8 mouse cellular contexts compared by ENCODE assay signal in genomic region chr1:155233931-155234607, GRCm38 (mm10). TPM values are rescaled to one million over a fixed set of nuclear protein-coding genes. Genes with fewer than 3 reads are reported as not detected.
A peak's percentile ranks its signal among the peaks of the same experiment; 100 is the strongest.
DNase-seq lines count a peak whose midpoint lies in the region; ATAC-seq and TF ChIP-seq lines count a peak whose summit lies in the region.

No protein-coding gene starts in this region.

- WGBS in forebrain, embryonic 16.5 days = 5% methylated on average over 14 of the region's 14 CpGs

- peaks cover 8% of the 10 kb centered on the region for H3K9me3 ChIP-seq in E14TG2a.4 (ENCODE audit: low read length)
- H3K9me3 ChIP-seq in forebrain, embryonic 16.5 days (ENCODE audit: control insufficient read depth, low read length) = no peaks in the 10 kb centered on the region

- no peak for TF ChIP-seq CTCF in E14TG2a.4 (conservative IDR thresholded peaks at IDR 0.05; ENCODE audit: low read length)
- no peak for TF ChIP-seq CTCF in brain, embryonic 14.5 days (IDR thresholded peaks at IDR 0.05; ENCODE audit: borderline replicate concordance, extremely low read depth, insufficient read depth, insufficient read length)

- H3K27ac ChIP-seq in forebrain, embryonic 16.5 days (ENCODE audit: low read length) = peak overlapping the region; percentile 94

- TF ChIP-seq POLR2A in brain, embryonic 14.5 days (IDR thresholded peaks at IDR 0.05; ENCODE audit: borderline replicate concordance, extremely low read depth, insufficient read depth, insufficient read length, poor library complexity, severe bottlenecking) = no peak

- H3K4me3 ChIP-seq in E14TG2a.4 (replicated peaks; ENCODE audit: low read length) = 0 out of 2 replicates have a peak overlapping the region, but pooled peaks have one; percentile 32
- H3K4me3 ChIP-seq in forebrain, embryonic 16.5 days (replicated peaks; ENCODE audit: low read length) = no peak overlapping the region

- H3K27me3 ChIP-seq in E14TG2a.4 (ENCODE audit: insufficient read depth, low read length) = peaks cover 61% of the 10 kb centered on the region
- no peaks in the 10 kb centered on the region for H3K27me3 ChIP-seq in forebrain, embryonic 16.5 days (replicated peaks; ENCODE audit: control insufficient read depth, insufficient read depth, low read length)

- H3K4me2 ChIP-seq in forebrain, embryonic 16.5 days (ENCODE audit: low read length) = peak overlapping the region; percentile 19; the same call in 1 of the 2 replicates

- intact Hi-C loops in heart, postnatal 14 days (cut with DNase I) = no loop called here

- no peaks in the 10 kb centered on the region for H3K36me3 ChIP-seq in E14TG2a.4 (ENCODE audit: insufficient read depth, low read length)
- H3K36me3 ChIP-seq in forebrain, embryonic 16.5 days (ENCODE audit: control insufficient read depth, insufficient read depth) = no peaks in the 10 kb centered on the region

- peak; percentile 65 for ATAC-seq in forebrain, embryonic 16.5 days

- H3K9ac ChIP-seq in forebrain, embryonic 16.5 days (replicated peaks; ENCODE audit: low read depth, low read length) = peak overlapping the region; percentile 41

- peaks cover 41% of the 10 kb centered on the region for H3K4me1 ChIP-seq in E14TG2a.4 (replicated peaks; ENCODE audit: low read depth, low read length)
- H3K4me1 ChIP-seq in forebrain, embryonic 16.5 days (replicated peaks; ENCODE audit: control insufficient read depth, insufficient read depth, low read length) = peaks cover 62% of the 10 kb centered on the region

- DNase-seq in brain, embryonic 14.5 days (ENCODE audit: low read depth) = peak; percentile 90
- peak; percentile 83 to 84 for DNase-seq in heart, postnatal 14 days
- peak; percentile 65 to 84 for DNase-seq in kidney, postnatal 25 days
- DNase-seq in lung, postnatal 14 days = peak; percentile 69
- peak; percentile 54 for DNase-seq in right cerebral cortex, postnatal 14 days
- DNase-seq in spleen, postnatal 14 days (ENCODE audit: low spot score in 2 of 2) = no peak

RNA-seq across cellular contexts. Expression of gene BC034090, which starts 10.2 kb away (rescaled TPM):
- 10.4 and 13.3 TPM in 2 replicates for polyA plus RNA-seq in brain, embryonic 14.5 days (2012; rRNA removed)
- 2.8 and 3.3 TPM in 2 replicates for polyA plus RNA-seq in forebrain, embryonic 16.5 days (2015; fragmentation: Nextera tagmentation; extraction: Ambion mirVana)
- total RNA-seq in heart, postnatal 14 days (2021) = 10 to 100 TPM; 35.9 to 41.2 TPM

Comparison
In these comparisons a context has a peak if more than half of its experiments do, and no peak if none do; other contexts are left out.
1. DNase-seq: peak in brain, embryonic 14.5 days (single experiment), heart, postnatal 14 days (2 of 2), kidney, postnatal 25 days (2 of 2), lung, postnatal 14 days (single experiment) and right cerebral cortex, postnatal 14 days (single experiment); none in spleen, postnatal 14 days (0 of 2).